Mouse (Mus musculus): ENCODE measurements at regions not wholly inside any gene's neighbourhood (a gene's known extent, or its start where the extent isn't known, plus 50 kb on each side); places are given as distances from the start of the nearest gene placed in this dataset.

DNA sequence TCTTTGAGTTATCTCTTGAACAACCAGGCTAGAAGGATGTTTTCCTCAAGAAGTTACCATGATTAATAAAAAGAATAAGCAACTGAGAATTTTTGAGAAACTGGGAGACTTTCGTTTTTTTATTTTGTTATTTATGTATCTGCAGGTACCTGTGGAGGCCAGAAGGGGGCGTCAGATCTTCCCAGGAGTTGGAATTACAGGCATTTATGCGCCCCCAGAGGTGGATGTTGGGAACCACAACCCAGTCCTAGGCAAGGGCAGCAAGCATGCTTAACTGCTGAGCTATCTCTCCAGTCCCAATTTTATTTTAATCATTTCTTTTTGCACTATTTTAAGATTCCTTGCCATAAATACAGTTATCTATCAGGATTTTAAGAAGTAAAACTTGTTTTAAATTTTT lies 140.0 kb upstream of the Lmcd1 start:
- peak; percentile 46 to 51 for DNase-seq

DNA sequence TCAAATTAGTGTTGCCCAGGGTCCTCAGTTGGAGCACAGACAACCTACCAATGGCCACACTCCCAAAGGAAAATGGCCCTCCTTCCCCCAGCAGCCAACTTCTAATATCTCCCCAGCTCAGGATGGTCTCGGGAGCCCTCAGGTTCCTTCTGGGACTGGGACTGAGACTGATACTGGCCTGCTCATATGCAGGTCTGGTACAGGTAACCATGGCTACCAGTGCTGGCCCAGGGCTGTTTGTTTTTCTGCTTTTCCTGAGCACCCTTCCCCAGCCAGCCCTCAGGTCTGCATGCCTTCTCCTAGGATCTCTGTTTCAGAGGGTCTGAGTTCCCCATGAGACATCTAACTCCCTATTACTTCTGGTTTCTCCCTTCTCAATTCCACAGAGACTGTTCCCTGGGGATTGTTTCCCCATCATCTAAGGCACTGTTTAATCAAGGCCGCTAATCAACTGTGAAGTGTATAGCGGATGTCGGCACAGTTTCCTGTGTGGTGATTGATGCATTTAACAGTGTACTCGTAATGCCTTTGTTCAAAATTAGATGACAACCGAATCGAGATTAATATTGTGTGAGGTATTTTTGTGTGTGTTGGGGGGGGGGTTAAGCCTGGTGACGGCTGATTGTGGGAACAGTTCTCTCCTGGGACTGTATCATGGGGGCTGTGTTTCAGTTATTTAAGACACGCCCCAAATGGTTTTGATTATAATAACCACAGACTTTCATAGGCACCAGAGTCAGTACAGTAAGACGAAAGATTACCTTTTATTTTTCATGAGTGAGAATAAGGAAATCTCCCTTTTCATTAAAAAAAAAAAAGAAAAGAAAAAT lies 120.8 kb upstream of the Lmcd1 start:
- DNase-seq = no peak

DNA sequence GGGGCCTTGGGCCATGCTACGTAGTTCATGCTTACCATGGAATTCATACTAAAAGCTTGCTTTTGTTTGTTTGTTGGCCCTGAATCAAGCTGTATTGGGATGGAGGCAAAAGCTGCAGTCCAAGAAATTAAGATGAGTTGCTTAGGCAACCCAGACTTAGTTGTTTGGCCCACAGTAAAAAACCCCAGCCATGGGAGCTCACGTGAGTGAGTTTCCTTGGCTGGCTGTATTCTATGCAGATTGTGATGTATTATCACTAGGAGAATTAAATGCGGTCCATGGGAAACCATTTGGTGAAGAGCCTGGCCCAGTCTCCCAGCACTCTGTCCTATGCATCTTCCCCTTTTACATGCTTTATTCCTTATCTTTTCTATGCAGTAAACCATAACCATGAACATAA lies 106.1 kb upstream of the Lmcd1 start:
- no peak for DNase-seq

DNA sequence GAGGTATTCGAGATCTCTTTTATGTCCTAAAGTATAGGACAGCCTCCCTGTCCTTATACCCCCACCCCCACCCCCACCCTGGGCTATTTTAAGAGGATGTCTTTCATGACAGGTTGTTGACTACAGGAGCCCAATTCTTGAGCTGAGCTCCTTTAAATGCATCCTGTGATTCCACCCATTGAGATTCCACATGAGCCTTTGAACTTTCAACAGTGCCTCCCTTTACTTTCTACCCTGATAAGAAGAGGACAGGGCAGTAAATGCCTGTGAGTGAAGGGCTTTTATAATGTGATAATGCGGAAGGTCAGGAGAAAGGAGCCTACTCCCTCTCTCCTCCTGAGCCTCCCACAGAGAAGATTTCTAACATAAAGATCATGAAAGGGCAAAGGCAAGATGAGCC lies 97.2 kb upstream of the Lmcd1 start:
- DNase-seq = no peak

DNA sequence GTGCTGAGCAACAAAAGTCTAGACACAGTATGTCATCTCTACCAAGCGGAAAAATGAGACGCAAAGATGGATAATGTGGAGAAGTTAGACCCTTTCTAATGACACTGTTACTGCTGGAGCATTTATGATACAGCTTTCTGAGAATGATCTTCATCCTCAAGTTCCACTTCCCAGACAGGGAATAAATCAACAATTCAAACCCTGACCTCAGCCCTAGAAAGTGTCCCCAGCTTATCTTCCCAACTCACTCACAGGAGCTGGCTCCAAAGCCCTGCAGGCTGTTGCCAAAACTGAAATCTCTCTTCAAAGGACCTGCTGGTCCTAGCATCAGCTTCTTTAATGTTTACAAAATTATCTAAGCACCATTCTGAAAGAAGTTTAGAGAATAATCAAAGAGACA lies 85.9 kb upstream of the Lmcd1 start:
- DNase-seq = no peak

DNA sequence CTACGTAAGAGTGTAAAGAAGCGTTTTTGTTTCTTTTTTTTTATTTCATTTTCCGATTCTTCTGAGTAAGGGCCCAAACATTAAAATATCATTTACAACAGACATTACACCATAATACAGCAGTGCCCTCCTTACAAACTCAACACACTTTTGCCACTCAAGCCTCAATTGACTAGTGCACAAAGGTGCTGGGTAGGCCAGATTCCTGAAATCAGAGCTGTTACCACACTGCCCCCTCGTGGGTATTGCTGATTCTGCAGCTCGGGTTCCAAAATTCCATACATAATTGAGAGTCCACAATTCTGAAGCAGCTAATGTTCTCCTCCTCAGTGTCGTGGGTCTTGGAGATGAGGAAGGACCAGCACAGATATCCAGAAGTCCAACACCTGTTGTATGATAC lies 82.5 kb upstream of the Lmcd1 start:
- peak; percentile 65 to 70 for DNase-seq

DNA sequence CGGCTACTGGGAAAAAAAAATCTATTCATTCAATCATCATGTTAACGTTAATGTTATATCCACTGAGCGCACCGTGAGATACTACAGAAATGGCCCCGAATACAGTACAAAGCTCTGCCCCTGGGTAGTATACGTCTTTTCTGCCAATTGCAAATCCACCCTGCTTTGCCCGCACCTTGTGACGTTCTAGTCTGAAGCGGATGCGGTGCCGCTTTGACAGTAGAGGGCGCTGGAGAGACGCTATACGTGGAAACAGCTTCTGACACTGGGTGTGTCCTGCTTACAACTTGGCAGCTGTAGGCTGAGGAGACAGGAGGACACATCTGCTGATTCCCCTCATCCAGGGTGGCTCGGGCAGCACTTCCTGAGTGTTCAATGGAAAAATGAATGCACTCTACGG lies 76.1 kb upstream of the Lmcd1 start:
- peak; percentile 81 to 88 for DNase-seq

DNA sequence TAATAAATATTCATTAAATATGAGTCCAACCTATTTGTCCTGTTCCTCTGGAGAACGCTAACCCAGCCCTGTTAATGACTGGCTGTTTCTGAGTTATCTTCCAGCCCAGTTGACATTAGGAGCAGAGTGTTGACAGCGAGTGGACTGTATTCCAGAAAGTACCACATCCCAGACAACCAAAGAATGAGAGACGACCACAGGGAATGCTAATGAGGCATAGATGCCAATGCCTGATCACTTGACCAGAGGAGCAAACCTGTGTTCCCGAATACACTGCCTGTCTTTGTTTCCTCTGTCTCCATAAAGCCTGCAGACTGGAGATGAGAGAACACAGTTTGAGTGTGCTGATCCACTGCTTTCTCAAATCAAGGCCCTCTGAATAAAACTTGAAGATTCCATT lies 74.3 kb upstream of the Lmcd1 start:
- no peak for DNase-seq

DNA sequence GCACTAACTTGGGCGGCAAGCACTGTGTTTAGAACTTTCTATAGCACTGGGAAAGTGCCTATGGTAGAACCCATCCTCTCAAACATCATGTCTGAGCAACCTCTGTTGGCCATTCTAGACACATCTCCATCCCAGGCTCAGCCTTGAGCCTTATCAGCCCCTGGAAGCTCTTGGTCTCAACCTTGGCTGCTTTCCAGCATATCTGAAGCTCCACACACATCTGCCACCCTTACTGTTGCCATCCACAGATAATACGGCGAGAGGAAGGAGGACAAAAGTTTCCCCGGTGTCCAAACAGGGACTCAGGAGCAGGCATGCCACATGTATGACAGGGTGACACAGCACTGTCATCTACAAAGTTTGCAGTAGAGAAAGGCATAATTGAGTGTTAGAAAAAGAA lies 71.4 kb upstream of the Lmcd1 start:
- no peak for DNase-seq

DNA sequence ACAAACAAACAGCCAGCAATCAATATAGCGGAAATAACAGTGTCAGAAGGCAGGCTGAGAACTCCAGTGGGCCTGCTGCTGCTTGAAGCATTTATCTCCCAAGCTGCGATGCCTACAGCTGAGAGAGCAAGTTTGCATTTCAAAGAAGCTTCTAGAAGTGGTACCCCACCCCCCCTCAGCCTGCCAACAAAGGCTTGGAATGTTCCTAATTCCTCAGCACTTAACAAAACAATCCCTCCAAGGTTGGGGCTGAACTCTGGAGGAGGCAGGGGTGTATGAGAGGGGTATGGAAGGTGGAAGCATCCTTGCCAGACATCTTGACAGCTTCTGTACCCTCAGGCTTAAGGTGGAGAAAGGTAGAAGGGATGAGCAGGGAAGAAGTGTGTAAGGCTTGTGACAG lies 70.2 kb upstream of the Lmcd1 start:
- DNase-seq = no peak

DNA sequence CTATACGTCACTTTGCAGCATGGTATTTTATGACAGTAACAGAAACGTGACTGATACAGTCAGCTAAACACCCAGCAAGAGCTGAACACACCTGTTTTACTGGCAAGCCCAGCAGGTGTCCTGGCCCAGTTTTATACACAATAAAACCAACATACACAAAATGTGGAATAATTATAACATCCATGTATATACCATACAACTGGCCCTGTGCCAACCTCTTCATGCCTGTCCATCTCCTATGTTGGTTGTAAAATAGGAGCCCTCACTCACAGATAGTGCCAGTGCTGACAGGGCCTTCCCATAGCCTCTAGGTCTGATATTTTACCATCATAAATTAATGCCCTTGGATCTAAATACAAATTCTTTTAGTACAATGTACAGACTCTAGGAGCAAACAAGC lies 68.6 kb upstream of the Lmcd1 start:
- DNase-seq = no peak

DNA sequence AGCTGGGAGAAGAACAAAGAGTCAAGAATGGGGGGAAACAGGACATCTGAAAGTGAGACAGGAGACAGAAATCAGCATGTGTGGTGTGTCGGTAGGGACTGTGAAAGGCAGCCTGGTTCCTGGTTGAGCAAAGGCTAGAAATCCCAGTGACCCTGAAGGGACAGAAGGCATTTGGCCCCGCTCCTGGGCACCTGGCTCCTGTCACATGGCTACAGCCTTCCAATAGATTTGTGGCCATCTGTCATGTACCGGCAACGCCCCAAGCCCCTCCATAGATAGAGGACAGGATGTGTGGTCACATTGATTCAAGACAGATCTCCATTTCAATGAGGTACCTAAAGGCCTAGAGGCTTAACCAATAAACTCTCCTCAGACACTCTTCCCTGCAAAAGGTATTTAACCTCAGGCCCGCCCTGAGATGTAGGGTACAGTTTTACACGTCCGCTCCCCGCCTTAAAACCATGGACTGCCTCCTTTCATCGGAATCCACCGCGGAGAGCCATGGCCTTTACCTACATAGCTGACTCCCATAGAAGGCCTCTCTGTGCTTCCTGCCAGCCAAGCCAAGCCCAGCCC lies 68.0 kb upstream of the Lmcd1 start:
- DNase-seq = no peak

DNA sequence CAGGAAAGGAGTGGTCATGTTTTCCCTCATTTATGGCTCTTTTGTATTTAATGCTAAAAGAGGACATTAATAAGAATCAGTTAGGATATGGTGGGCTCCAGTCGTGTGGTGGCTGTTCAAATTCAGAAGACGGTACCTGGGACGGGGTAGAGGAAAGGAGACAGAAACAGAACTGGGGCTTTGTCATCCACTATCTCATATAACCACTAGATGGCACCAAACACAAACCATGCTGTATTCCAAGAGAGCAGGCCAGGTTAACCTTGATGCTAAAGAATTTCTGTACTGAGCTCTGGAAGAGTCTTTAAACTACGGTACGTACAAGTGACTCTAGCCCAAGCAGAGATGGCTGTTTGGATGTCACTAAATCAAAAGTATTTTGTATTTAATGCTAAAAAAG lies 66.3 kb upstream of the Lmcd1 start:
- DNase-seq = peak in 1 of 2 experiments; percentile 41

DNA sequence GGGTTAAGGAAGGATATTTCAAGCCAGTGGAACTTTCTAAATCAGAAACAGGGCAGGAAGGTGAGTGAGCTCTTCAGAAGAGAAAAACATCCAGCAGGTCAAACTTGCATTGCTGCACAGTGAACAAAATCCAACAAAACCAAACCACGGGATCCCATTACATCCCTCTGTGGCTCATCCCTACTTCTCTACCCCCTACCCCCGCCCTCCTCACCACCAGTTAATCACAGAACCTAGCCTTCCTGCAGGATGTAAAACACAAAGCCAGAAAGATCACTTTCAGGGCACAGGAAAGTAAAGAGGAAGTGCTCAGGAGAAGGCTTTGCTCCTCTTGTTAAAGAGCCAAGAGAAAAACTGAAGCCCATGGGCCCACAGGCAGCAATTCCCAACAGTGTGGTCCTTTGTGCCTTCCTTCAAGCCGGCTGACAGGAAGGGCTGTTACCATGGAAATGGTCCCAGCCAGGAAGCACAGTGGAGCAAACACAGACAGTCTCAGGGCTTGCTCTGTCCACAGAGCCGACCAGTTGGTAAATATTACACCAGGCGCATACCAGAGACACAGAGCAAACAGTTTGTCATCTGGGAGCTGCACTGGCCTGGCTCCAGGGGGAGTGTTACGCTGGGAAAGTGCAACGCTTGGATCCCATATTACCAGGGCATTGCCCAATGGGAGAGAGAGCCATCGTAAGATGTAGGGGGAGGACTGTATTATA lies 63.2 kb upstream of the Lmcd1 start:
- DNase-seq = peak; percentile 51 to 70

DNA sequence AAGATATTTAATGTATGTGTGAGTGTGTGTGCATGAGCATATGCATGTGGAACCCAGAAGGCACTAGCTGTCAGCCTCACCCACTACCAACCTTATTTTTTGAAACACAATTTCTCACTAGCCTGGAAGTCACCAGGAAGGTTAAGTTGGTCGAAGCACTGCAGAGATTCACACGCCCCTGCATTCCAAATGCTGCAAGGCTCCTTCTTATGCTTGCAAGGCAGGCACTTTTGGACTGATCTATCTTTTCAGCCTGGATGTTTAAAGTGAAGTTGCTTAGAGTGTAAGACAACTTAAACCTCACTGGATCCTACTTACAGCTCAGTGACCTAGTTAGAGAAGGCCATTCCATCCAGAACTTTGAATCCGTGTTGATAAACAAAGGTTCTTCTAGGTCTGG lies 56.7 kb upstream of the Lmcd1 start:
- no peak for DNase-seq

DNA sequence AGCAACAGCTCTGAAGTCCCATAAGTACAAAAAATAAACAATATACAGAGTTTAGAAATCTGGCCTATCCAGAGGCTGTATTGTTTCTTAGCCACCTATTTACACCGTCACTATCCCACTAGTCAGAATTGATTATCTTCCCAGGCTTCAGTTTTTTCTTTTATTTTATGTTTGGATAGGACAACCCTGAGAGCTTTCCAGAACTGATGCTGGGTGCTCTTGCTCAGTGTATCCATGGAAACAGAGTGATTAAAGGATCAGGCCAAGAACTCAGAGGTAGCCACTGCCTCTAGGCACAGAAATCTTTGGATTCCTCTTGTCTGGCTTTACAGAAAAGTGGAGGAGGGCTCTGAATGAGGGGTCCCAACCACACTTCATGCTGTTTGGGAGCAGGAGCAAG lies 55.3 kb upstream of the Lmcd1 start:
- no peak for DNase-seq

DNA sequence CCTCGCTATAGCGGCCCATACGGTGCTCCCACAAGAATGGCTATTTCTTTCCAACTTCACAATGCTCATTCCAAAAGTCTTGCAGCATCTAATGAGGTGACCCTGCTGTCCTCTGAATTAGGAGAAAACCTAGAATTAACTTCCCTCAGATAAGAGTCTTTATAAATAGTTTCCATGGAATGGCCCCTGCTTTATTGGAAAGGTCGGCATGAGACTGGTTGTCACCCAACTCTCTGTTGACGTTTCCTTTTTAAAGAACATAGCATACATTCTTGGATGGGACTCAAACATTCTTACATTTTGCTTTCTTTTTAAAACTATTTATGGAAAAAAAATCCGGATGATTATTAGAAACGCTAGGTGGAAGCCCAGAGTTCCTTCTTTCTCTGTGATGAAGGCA lies 53.9 kb upstream of the Lmcd1 start:
- no peak for DNase-seq

DNA sequence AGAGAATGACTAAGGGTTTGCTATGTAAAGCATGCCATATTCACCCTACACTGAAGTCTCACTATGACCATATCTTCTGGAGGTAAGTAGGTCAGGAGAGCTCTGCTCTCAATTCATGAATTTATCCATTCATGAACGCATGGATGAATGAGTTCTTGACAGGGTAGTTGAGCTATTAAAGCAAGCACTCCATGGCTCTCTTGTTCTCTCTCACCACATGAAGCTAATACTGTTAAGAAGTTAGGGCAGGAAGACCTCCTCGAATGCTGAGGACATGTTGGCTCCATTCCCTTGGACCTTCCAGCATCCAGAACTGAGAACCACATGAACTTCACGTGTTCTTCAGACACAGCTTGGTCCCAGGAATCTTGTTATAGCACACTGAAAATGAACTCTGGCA lies 53.4 kb upstream of the Lmcd1 start:
- no peak for DNase-seq

DNA sequence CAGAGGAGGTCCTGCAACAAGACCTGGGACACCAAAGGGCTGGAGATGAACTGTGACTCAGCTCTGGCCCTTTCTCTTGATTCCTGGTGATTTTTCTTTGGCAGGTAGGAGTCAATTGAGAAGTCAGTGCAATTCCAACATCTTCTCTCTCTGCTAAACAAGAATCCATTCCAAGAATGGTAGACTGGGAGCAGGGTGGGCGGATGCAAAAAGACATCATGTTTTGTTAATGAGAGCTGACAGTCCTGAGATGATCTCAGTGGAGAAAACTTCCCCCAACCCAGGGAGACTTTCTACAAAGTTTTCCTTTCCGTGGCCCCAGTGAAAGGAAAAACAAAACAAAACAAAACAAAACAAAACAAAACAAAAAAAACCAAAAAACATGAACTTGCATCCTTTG lies 52.2 kb upstream of the Lmcd1 start:
- no peak for DNase-seq

DNA sequence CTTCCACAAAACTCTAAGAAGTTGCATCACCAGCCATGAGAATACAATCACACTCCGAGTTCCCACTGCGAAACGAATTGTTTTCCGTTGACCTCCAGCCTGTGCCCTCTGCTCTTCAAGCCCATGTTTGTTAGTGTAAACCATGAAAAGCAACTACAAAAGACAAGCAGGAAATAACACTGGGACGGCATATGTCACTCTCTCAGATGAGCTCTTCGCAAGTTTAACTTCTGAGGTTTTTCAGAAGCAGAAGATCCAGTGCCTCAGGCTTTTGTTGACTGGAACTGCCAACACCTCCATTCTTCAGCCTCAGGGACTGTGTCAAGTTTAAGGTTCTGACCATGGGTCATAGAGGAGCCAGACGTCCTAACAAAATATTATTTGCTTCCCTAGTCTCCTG lies 50.2 kb upstream of the Lmcd1 start:
- DNase-seq = no peak

All from adrenal gland, postnatal 36 days (tissue).